Mouse (Mus musculus) brown adipose tissue, adult 24 weeks (tissue): ENCODE data around the gene Kctd10. TPM values are rescaled to one million over a fixed set of nuclear protein-coding genes. Genes with fewer than 3 reads are reported as not detected.
A peak's percentile ranks its signal among the peaks of the same experiment; 100 is the strongest.

ENCODE experiments used
- H3K27ac ChIP-seq: fragments of 200-500 bp; replicated peaks from 2 replicates; pipeline ENCODE4 v1.5.1; 2012; ENCODE audit warnings: low read depth, mild to moderate bottlenecking, low read length
- H3K4me1 ChIP-seq: fragments of 200-500 bp; 2 replicates; pipeline ENCODE4 v1.6.1; 2012; ENCODE audit warnings: low read length, mixed read lengths; ENCODE audit not compliant: control insufficient read depth, insufficient read depth, insufficient read length
- H3K4me3 ChIP-seq: fragments of 200-500 bp; 2 replicates; pipeline ENCODE4 v1.5.1; 2012; ENCODE audit warnings: low read depth, mild to moderate bottlenecking, low read length, moderate library complexity; ENCODE audit not compliant: insufficient read depth
- polyA plus RNA-seq: library from polyadenylated mRNA; stranded (reverse); fragments of >200 nt; gene quantifications from 2 replicates; pipeline ENCODE4 v1.2.4, GENCODE M21; 2012; ENCODE audit not compliant: missing spikeins, insufficient read depth, insufficient read length

Kctd10 gene
- polyA plus RNA-seq, result 21.5 and 25.5 TPM in 2 replicates

GRCm38 (mm10) chr5:114380209-114381012 is at the start of gene Kctd10, which contains the start of gene Ube3b:
TSS of gene Kctd10 (minus strand) at chr5:114380508.
TSS of gene Ube3b (plus strand) at chr5:114380607.
- Histone ChIP-seq H3K4me3 (peak within 1 kb of the TSS; percentile 92), H3K27ac (peak within 1 kb of the TSS; percentile 99), H3K4me1 (peaks cover 11% of the 10 kb centered on the region)

- Histone ChIP-seq H3K27ac (no peak overlapping the region), H3K4me1 (no peaks in the 10 kb centered on the region), H3K4me3 (no peak overlapping the region)
Measured at GRCm38 (mm10) chr5:114429781-114430180, 49.5 kb upstream of the Kctd10 start.

GRCm38 (mm10) chr5:114428621-114429020 is 48.3 kb upstream of the Kctd10 start:
- Histone ChIP-seq H3K27ac (no peak overlapping the region), H3K4me3 (no peak overlapping the region), H3K4me1 (no peaks in the 10 kb centered on the region)

GRCm38 (mm10) chr5:114426732-114427131 is 46.4 kb upstream of the Kctd10 start:
- Histone ChIP-seq H3K27ac (no peak overlapping the region), H3K4me1 (no peaks in the 10 kb centered on the region), H3K4me3 (no peak overlapping the region)

GRCm38 (mm10) chr5:114423961-114424360 is 43.7 kb upstream of the Kctd10 start:
- H3K4me3 ChIP-seq, result no peak overlapping the region
- no peak overlapping the region for H3K27ac ChIP-seq
- no peaks in the 10 kb centered on the region for H3K4me1 ChIP-seq

GRCm38 (mm10) chr5:114422591-114422990 is 42.3 kb upstream of the Kctd10 start:
- Histone ChIP-seq H3K4me1 (no peaks in the 10 kb centered on the region), H3K27ac (no peak overlapping the region), H3K4me3 (no peak overlapping the region)

GRCm38 (mm10) chr5:114421561-114422298 is 41.4 kb upstream of the Kctd10 start:
- Histone ChIP-seq H3K4me3 (no peak overlapping the region), H3K4me1 (no peaks in the 10 kb centered on the region), H3K27ac (no peak overlapping the region)

GRCm38 (mm10) chr5:114418541-114418940 is 38.2 kb upstream of the Kctd10 start:
- H3K4me1 ChIP-seq, result no peaks in the 10 kb centered on the region
- H3K4me3 ChIP-seq, result no peak overlapping the region
- H3K27ac ChIP-seq, result no peak overlapping the region

GRCm38 (mm10) chr5:114416855-114417254 is 36.5 kb upstream of the Kctd10 start:
- no peak overlapping the region for H3K27ac ChIP-seq
- no peaks in the 10 kb centered on the region for H3K4me1 ChIP-seq
- no peak overlapping the region for H3K4me3 ChIP-seq

GRCm38 (mm10) chr5:114415606-114416005 is 35.3 kb upstream of the Kctd10 start:
- no peaks in the 10 kb centered on the region for H3K4me1 ChIP-seq
- H3K4me3 ChIP-seq, result no peak overlapping the region
- H3K27ac ChIP-seq, result no peak overlapping the region

GRCm38 (mm10) chr5:114413067-114413735 is 32.9 kb upstream of the Kctd10 start:
- Histone ChIP-seq H3K27ac (no peak overlapping the region), H3K4me1 (no peaks in the 10 kb centered on the region), H3K4me3 (no peak overlapping the region)

- Histone ChIP-seq H3K4me1 (no peaks in the 10 kb centered on the region), H3K4me3 (no peak overlapping the region), H3K27ac (no peak overlapping the region)
Measured at GRCm38 (mm10) chr5:114412361-114412998, 32.2 kb upstream of the Kctd10 start.

- Histone ChIP-seq H3K4me3 (no peak overlapping the region), H3K4me1 (no peaks in the 10 kb centered on the region), H3K27ac (no peak overlapping the region)
Measured at GRCm38 (mm10) chr5:114410429-114410828, 30.1 kb upstream of the Kctd10 start.

- no peak overlapping the region for H3K27ac ChIP-seq
- H3K4me3 ChIP-seq, result no peak overlapping the region
- no peaks in the 10 kb centered on the region for H3K4me1 ChIP-seq
Measured at GRCm38 (mm10) chr5:114408846-114409245, 28.5 kb upstream of the Kctd10 start.

- Histone ChIP-seq H3K4me1 (no peaks in the 10 kb centered on the region), H3K4me3 (no peak overlapping the region), H3K27ac (no peak overlapping the region)
Measured at GRCm38 (mm10) chr5:114407810-114408209, 27.5 kb upstream of the Kctd10 start.
